Mouse (Mus musculus) R1 (cell line): ENCODE results near the gene Maml3.

Source experiments
- DNase-seq: peaks from one replicate; pipeline ENCODE4 v3.0.0-alpha.2; 2018; ENCODE audit warnings: low read depth, low spot score

The Maml3 gene

DNA sequence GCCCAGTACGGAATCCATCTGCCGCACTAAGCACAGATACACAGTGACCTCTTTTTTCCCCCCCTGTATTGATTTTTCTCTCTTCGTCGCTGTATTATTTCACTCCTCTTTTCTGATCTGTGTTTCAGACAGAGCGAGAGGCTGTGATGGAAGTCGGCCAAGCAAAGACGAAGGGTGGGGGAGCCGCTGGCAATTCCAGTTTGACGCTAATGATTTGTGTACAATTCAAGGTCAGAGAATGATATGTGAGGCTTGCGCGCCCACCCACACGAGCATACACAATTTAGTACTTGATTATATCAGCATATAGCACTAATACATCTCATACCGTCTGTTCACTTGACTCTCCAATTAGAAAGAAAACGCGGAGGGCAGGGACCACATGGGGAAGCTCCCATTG is 271.9 kb downstream of the Maml3 start:
- DNase-seq, result no peak

DNA sequence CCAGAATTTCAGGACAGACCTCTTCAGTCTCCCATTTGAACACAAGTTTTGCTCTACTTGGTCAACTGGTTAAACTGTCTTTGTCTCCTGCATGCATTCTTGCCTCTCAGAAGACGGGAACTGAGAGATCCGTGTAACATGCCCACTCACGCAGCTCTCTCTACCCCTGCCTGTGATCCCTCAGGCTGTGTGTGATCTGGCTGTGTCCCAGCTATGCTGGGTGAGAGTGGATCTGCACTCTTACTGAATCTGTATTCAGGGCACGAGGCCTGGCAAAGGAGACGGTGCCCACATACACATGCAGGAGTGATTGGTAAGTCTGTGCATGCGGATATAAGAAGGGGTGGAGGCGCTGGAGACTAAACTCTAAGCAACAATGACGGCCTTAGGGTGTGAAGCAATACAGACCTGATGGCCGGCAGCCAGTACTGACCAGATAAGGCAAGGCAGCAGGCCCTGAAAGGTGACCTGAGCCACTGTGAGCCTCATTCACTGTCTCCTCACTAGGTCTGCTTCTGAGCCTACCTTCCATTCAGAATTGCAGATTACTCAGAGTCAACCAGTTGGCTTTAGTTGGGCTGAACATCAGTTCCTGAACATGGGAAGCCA is 274.0 kb downstream of the Maml3 start:
- DNase-seq, result no peak

DNA sequence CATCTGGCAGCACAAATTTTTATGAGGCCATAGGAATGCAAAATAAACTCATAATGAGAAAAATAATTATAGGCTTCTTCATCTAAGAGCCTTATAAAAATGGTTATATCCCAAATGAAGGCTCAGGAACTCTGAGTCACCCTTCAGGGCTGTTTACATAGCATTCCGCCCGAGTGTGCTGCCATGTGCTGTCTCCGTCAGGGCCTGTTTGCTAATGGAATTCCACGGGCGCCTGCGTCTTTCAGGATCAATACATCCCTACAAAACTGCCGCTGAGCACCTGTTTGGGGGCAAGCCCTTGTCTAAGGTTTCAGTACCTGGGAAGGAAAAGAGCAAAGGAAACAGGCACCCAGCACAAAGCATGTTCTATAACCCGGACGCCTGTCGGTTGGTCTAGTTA is 279.3 kb downstream of the Maml3 start:
- no peak for DNase-seq

DNA sequence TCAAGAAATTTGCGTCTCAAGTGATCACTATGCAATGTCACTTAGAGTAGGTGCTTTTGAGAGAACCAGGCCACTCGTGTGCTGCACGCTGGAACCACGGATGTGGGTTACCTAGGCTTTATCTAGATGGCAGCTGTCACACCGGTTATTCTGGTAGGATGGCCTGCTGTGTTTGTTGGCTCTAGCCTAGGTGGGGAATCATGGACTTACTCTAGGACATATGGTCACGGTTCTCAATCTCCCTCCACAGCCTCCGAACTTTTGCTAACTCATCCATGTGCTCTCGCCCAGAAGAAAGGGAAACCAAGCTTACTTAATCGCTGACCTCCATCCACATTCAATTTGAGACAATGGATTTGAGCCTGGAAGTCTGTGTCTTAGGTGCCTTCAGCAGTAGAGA is 280.4 kb downstream of the Maml3 start:
- DNase-seq, result no peak

DNA sequence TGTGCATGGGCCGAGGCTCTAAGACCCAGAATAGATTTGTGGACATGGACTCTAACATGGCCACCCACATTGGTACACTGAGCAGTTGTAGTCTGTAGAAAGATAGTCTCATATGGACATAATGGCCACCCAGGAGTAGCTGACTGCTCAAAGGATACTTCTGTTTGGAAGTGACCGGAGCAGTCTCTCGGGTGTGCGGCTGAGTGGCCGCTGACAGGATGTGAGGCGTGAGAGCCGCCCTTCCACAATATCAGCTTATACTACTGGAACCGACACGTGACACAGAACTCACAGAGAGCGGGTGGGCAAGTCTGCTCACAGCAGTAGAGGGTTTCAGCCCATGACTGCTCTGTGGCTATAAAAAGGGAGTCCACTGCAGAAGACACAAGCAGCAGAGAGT is 283.3 kb downstream of the Maml3 start:
- DNase-seq, result no peak

DNA sequence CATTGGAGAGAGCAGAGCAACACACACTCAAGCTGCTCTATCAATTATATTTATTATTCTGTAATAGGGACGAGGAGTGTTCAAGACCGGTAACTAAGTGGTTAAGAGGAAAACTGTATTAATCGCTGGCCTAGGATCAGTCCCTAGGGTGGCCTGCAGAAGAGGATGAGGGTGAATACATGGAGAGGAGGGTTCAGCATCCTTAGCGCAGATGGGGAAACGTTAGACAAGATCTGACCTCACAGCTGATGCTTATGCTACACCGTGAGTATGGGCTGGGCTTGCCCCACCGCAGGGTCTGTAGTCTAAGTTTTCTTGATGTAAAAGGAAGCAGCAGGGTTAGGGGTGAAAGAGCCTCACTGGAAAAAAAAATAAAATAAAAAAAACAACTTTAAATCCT is 285.8 kb downstream of the Maml3 start:
- DNase-seq, result no peak

DNA sequence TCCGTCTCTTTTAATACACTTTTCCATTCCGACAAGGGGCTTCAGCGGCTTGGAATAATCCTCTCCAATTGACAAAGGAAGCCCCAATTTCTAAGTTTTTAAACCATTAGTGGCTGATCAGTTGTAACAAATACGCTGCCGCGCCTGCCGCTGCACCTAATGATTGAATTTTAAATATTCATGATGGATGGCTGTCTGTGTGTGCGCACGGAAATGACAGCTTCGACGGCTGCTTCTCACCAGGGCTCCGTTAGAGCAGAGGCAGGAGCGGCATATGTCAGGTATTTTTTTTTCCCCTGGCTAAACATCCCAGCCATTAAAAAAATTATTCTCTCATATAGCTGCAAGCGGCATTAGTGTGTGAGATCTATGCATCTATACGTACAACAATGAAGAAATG is 287.0 kb downstream of the Maml3 start:
- DNase-seq, result no peak

DNA sequence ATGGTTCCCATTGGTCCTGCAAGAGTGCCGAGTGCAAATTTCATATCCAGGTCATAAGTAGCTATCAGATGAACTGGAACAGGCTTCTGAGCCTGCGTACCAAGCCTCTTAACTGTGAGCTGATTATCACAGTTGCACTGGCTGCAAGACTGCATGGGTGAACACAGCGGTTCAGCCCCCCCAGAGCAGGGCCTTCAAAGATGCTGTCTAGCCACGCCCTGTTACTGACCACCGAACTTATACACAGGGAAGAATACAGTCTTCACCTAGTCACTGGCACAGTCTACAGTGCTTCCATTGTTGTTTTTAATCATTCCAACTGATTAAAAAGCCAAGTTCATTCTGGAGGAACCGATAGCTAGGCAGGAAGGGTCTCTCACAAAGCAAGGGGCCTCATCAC is 287.5 kb downstream of the Maml3 start:
- DNase-seq, result no peak

DNA sequence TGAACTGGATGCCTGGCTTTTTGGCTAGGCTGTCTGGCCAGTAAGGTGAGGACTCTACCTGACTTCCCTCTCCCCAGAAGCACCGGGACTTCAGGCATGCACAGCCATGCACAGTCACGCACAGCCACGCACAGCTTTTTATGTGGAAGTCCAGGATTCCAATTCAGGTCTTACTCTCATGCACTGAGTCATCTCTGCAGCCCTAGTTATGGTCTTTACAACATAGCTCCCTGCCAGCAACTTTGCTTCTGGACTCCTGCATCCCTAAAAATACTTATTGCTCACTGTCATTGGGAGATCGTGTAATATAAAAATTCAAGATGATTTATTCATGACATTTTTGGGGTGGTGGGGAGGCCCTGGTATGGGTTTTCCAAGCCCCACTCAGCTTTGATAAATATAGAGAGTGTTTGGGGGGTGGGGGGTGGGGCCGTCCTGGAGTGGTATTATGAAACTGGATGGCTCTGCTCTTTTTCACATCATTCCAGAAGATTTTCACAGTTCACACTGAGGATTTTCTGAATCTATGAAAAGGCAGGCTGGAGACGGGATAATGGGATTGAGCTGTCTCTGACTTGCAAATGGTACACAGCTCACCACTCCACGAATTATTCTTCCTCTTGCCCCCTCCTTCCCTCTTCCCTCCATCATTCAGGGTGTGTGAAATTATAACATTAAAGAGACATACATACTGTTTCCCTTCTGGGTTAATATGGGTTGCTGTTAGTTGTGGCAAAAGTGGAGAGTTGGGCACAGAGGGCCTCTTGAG is 288.2 kb downstream of the Maml3 start:
- DNase-seq, result no peak

DNA sequence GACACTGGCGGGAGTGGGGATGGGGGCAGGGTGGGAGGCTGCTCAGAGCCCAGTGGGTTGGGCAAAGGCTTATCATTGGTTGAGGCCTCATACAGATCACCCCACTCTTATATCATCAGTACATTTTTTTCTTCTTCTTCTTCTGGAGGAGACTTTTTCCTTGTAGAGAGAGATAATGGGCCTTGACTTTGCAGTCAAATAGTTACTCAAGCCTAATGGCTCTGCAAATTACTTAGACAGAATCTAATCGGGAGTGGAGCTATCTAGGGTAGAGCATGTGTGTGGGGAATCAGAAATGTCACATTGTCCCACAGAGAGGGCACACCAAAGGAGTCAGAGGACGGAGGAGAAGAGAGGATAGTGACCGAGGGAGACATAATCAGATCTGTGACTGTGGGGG is 290.8 kb downstream of the Maml3 start:
- DNase-seq, result no peak

DNA sequence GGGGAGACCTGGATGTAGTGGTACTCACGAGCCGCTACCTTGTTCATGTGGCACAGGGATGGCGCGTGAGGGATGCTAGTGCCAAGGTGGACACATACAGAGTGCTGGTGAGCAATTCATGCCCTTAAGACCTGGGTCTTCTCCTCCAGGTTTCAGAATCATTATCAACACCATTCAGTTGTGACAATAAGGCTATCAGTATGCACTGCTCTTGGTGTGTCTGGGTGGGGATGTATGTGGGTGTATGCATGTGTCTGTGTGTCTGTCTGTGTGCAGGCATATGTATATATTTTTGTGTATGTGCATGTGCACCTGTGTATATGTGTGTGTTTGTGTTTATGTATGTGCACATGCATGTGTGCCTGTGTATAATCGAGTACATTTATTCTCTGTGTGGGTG is 291.7 kb downstream of the Maml3 start:
- DNase-seq, result no peak

DNA sequence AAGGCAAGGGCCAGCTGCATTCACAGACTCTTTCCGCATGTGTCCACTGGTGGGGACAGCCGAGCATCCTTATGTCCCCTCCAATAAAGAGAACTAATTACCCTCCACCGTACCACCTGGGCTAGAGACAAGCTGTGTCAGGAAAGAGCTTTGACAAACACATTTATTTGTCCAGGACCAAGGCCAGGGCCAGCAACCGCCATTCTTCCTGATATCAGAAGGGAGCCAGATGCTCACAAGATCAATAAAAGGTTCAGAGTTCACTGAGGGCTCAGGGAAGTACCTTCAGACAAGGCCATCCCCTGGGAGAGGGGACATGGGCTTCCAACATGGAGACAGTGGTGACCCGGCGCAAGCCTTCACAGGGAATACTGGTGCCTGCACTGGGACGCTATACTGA is 294.1 kb downstream of the Maml3 start:
- no peak for DNase-seq

DNA sequence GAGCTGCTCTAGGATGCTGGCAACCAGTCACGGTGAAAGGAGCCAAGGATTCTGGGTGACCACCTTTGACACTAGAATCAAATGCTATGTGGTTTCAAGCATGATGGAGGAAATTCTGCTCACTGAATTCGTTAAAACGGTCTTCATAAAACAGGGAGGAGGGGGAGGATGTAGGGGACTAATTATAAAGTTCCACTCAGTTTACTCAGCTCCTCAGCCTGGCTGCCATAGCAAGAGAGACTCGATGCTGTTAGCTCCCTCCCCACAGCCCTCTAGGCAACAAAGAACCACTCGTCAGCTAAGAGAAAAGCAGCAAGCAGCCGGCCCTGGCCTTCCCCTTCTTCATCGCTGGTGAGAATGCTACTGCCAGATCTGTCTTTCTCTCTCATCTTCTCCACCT is 295.1 kb downstream of the Maml3 start:
- DNase-seq, result no peak

DNA sequence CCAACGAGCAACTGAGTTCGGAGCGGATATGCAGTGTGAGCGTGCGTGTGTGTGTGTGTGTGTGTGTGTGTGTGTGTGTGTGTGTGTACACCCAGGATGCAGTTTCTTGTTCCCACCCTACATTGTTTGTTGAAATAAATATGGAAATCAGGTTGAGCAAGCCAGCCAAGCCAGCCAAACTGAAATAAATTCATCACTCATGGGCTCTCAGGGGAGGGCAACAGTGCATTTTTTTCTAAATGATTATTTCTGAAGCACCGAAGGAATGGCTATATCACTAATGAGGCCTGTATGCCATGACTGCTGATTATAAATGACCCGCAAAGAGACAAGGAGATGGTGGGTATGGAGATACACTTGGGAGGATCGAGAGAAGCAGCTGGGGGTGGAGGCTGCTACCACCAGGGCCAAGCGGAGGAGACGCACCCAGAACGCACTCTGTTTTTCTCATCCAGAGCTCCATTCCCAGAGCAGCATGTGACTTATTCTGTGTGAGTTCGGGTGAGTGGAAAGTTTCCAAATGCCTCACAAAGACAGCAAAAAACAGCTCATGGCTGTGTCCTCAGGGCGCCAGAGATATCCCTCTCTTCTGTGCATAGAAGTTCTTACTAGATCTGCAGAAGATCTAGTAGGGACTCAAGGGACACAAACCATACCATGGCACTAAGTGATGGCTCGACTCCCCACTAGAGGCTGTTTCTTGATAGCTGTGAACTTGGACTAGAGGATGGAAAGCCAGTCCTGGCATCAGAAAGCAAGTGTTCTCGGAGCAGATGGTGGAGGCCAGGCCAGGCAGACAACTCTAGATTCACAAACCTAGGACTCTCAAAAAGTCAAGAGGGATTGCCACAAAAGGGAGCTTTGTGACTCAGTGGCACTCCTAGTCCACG is 296.6 kb downstream of the Maml3 start:
- no peak for DNase-seq

DNA sequence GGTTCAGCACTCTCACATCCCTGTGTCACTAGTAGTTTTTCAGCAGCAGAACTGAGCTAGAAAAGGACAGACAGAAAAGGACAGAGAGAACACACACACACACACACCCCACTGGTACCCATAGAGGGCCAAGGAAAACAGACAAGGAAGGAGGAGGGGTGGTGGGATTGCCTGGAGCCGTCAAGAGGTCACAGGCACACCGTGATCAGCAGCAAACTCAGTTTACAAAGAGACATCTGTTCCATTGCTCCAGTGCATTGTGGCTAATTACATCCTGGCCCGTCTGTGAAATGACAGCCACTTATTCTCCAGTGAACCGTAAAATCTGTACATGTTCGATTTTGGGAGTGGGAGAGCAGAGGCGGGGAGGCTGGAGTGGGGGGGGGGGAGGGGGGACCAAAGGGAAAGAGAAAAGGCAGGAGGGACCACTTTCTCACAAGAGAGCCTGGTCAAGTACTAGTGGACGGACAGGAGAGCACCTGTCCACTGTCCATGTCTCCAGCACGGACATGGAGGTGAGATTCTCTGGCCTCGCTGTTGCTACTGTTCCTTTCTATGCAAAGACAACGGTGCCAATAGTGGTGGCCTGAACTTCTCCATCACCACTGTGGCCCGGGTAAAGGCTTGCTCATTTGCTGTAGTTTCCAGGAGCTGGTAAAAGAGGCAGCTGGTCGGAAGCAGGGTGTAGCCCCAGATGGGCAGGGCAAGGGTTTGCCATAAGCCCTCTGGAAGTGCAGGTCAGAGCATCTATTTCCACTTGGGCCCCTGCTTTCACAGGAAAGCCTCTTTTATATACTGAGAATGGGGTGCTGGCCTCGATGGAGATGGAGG is 299.2 kb downstream of the Maml3 start:
- DNase-seq, result no peak

DNA sequence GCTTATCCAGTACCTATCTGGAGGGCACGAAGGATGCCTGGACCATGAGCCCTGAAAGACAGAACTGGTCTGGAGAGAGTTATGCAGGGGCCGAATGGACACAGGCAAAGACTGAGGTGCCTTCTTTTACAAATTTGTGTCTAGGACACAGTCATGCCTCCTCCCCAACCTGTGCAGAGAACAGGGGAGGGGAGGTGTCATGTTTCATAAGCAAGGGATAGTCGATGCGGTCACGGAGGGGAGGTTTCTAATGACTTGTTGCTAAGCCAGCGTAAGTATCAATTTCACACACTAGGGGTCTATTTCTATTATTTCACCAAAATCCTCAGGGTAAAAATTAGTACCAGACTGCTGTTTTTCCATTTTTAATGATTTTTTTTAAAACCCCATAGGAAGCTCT is 301.0 kb downstream of the Maml3 start:
- DNase-seq, result no peak

DNA sequence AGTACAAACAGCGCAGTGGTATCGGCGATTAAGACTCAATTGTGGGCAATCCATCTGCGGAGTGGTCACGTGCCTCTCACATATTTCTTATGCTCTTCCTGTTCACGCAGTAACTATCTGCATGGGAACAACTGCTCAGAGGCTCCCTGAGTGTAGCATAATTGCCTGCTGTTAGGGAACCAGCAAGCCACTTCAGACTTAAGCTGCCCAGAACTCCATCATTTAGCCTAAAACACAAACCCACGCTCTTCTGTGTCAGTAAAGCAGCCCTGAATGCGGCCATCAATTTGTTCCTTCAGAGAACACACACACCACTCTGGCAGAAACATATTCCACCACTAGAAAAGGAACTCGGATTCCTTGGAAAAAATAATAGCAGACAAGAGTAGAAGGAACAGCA is 305.2 kb downstream of the Maml3 start:
- no peak for DNase-seq

DNA sequence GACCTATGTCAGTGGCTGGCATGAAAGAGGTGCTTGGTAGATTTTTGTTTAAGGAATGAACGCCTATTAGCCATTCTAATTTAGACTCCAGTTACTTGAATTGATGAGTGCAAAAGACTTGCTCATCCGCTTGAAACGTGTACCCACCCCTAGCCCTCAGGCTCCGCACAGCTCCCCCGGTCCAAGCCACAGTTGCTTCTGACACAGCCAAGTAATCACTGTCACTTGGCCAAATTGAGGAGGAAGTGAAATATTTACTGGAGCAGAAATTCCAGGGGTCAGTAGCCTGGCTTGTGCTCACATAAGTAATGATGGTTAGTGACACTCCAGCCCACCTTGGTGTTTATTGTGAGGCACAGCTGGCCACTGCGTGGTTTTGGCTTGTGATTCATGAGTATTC is 308.0 kb downstream of the Maml3 start:
- no peak for DNase-seq

DNA sequence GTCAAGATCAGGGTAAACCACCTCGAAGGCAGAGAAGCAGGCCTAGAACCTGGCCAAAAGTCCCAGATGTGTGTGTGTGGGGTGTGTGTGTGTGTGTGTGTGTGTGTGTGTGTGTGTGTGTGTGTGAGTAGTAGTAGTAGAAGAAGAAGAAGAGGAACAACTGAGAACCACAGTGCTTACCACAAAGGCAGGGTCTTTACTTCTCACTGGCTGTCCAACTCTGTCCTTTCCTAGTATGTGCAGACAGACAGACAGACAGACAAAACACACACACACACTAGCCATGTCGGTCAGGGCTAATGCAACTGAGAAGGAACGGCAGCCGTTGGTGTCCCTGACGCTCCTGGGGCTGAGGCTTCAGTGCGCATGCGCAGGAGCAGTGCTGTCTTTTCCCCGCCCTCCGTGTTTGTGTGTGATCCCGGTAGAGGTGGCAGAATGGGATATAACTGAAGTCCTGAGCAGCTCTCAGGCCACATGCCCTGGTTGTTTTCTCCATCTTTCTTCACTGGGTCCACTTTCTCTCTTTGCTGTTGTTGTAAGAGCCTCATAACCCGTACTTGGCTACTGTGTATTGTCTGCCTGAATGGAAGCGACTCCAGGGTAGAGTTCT is 308.6 kb downstream of the Maml3 start:
- peak; percentile 59 for DNase-seq

DNA sequence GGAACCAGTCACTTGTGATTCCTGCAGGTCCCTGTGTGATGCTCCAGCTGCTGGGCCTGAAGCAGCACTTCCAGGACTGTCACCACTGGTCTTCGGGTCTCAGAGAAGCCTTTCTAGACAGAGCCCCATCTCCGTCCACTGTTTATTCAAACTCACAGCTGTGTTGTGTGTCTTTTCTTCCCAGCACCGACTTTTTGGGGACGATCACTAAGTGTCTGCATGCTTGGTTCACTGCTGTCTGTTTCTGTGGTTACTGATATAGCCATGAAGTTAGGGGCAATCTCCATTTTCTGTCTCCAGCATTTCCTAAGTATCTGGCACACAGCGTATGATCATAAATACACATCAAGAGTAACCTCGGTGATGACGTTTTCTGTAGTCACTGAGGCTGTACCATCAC is 313.3 kb downstream of the Maml3 start:
- no peak for DNase-seq

DNA sequence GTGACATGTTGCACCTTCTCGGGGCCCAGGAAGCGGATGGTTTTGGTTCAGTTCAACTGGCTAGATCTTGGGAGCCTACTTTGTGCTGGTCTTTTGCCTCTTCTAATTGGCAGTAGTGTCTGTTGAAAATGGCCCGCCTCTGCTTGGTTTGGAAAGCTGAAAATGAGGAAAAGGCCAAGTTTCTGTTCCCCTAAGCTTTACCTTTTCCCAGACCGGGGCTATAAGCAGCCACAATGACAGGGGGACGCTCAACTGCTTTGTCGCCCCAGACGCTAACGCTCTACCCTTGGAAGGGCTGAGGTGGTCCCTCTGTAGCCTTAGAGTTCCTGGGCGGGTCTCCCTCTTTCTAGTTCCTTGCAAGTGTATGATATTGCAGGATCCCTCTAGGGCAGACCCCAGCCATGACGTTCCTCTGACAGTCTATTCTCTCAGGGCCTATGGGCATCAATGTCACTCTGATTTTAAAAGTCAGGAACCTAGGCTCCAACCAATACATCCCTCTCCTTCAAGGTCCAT is 315.4 kb downstream of the Maml3 start:
- DNase-seq, result no peak
